Mouse (Mus musculus) CH12.LX (cell line): ENCODE data around the gene Adora3. TPM values are rescaled to one million over a fixed set of nuclear protein-coding genes. Genes with fewer than 3 reads are reported as not detected.

Experiments used
- DNase-seq: peaks from one replicate; pipeline ENCODE4 v3.0.0-alpha.2; 2013; ENCODE audit errors: extremely low read depth
- H3K27ac ChIP-seq: 2 replicates; pipeline ENCODE4 v1.5.1; 2012; ENCODE audit warnings: low read depth, mild to moderate bottlenecking, control low read depth, moderate library complexity; ENCODE audit not compliant: insufficient read depth
- H3K27me3 ChIP-seq: replicated peaks from 2 replicates; pipeline ENCODE3; 2012; ENCODE audit warnings: inconsistent platforms
- H3K36me3 ChIP-seq, 2 experiments: replicated peaks in 1 of 2; 2 replicates each; pipeline versions ENCODE3 to v1.6.1; 2012; ENCODE audit warnings: inconsistent platforms in 1 of 2, low read length in 1 of 2, mild to moderate bottlenecking in 1 of 2, mixed read lengths in 1 of 2, moderate library complexity in 1 of 2; ENCODE audit not compliant: control insufficient read depth in 1 of 2, insufficient read depth in 1 of 2
- H3K4me1 ChIP-seq, 2 experiments: 2 replicates each; pipeline ENCODE4 v1.6.1; 2012; ENCODE audit warnings: inconsistent platforms in 1 of 2, moderate library complexity in 1 of 2; ENCODE audit not compliant: insufficient read depth in 2 of 2, control insufficient read depth in 1 of 2
- H3K4me2 ChIP-seq: 2 replicates; pipeline ENCODE4 v1.6.1; 2012; ENCODE audit warnings: low read depth, mild to moderate bottlenecking, control low read depth; ENCODE audit not compliant: poor library complexity, insufficient read depth, severe bottlenecking
- H3K4me3 ChIP-seq, 3 experiments: fragments of 150-350 bp in 1 of 3; sonication (generic) in 1 of 3; replicated peaks in 1 of 3; 2 replicates each; pipeline versions ENCODE3 to v1.5.1; 2011 to 2012; ENCODE audit warnings: low read depth in 2 of 3, low read length in 2 of 3, mild to moderate bottlenecking in 2 of 3, moderate library complexity in 2 of 3, control low read depth in 1 of 3, improper control_type of control experiment in 1 of 3, inconsistent platforms in 1 of 3, mixed read lengths in 1 of 3; ENCODE audit not compliant: poor library complexity in 1 of 3
- H3K79me2 ChIP-seq: replicated peaks from 2 replicates; pipeline ENCODE4 v1.6.1; 2012; ENCODE audit warnings: mild to moderate bottlenecking, moderate library complexity; ENCODE audit not compliant: control insufficient read depth, poor library complexity, insufficient read depth, severe bottlenecking; ENCODE audit errors: extremely low read depth
- H3K9ac ChIP-seq: 2 replicates; pipeline ENCODE4 v1.6.1; 2012; ENCODE audit warnings: low read depth, mild to moderate bottlenecking, control low read depth, moderate library complexity; ENCODE audit not compliant: insufficient read depth
- H3K9me3 ChIP-seq: replicated peaks from 2 replicates; pipeline ENCODE3; 2012; ENCODE audit warnings: low read length, inconsistent platforms, mixed read lengths
- CHD2 ChIP-seq: IDR thresholded peaks from 2 replicates; pipeline ENCODE4 v1.6.1; 2011; ENCODE audit warnings: low read length, improper control_type of control experiment
- E2F4 ChIP-seq: IDR thresholded peaks from 2 replicates; pipeline ENCODE4 v1.6.1; 2011; ENCODE audit warnings: low read depth, low read length, improper control_type of control experiment; ENCODE audit not compliant: insufficient replicate concordance
- EP300 ChIP-seq: IDR thresholded peaks from 2 replicates; pipeline ENCODE4 v1.6.1; 2011; ENCODE audit warnings: low read length, improper control_type of control experiment
- ETS1 ChIP-seq: conservative IDR thresholded peaks from 2 replicates; pipeline ENCODE4 v1.6.1; 2012; ENCODE audit warnings: low read depth, mild to moderate bottlenecking, inconsistent platforms, low read length, improper control_type of control experiment, moderate library complexity
- HCFC1 ChIP-seq: IDR thresholded peaks from 2 replicates; pipeline ENCODE4 v1.6.1; 2012; ENCODE audit warnings: low read depth, mild to moderate bottlenecking, inconsistent platforms, low read length, improper control_type of control experiment
- JUN ChIP-seq: IDR thresholded peaks from 2 replicates; pipeline ENCODE4 v1.6.1; 2011; ENCODE audit warnings: low read depth, mild to moderate bottlenecking, low read length, improper control_type of control experiment, moderate library complexity; ENCODE audit not compliant: insufficient read depth
- JUND ChIP-seq: conservative IDR thresholded peaks from 2 replicates; pipeline ENCODE4 v1.6.1; 2011; ENCODE audit warnings: low read depth, low read length, improper control_type of control experiment
- KAT2A ChIP-seq: IDR thresholded peaks from 2 replicates; pipeline ENCODE4 v1.6.1; 2012; ENCODE audit warnings: low read length, improper control_type of control experiment, inconsistent platforms; ENCODE audit not compliant: insufficient replicate concordance
- MAFK ChIP-seq: IDR thresholded peaks from 2 replicates; pipeline ENCODE4 v1.6.1; 2011; ENCODE audit warnings: low read length, improper control_type of control experiment; ENCODE audit not compliant: insufficient replicate concordance
- MXI1 ChIP-seq: IDR thresholded peaks from 2 replicates; pipeline ENCODE4 v1.6.1; 2011; ENCODE audit warnings: mild to moderate bottlenecking, low read depth, low read length, improper control_type of control experiment
- NELFE ChIP-seq: IDR thresholded peaks from 2 replicates; pipeline ENCODE4 v1.6.1; 2011; ENCODE audit warnings: low read depth, low read length, improper control_type of control experiment
- PAX5 ChIP-seq: IDR thresholded peaks from 2 replicates; pipeline ENCODE4 v1.6.1; 2012; ENCODE audit warnings: low read length, inconsistent platforms, mixed read lengths
- RAD21 ChIP-seq: IDR thresholded peaks from 2 replicates; pipeline ENCODE4 v1.6.1; 2011; ENCODE audit warnings: low read depth, mild to moderate bottlenecking, low read length, improper control_type of control experiment, moderate library complexity
- RCOR1 ChIP-seq: conservative IDR thresholded peaks from 2 replicates; pipeline ENCODE4 v1.6.1; 2012; ENCODE audit warnings: low read depth, mild to moderate bottlenecking, inconsistent platforms, low read length, improper control_type of control experiment
- SMC3 ChIP-seq: IDR thresholded peaks from 2 replicates; pipeline ENCODE4 v1.6.1; 2011; ENCODE audit warnings: low read depth, low read length, improper control_type of control experiment
- ZNF384 ChIP-seq: IDR thresholded peaks from 2 replicates; pipeline ENCODE4 v1.6.1; 2012; ENCODE audit warnings: low read depth, low read length, improper control_type of control experiment, inconsistent platforms
- dilution Hi-C: fragments of 300-500 bp; cut with MboI; formaldehyde crosslinking; loops from 2 replicates; pipeline ENCODE4 v1.14.3; 2020; ENCODE audit warnings: low sequenced_read_pairs; ENCODE audit not compliant: extremely low pct_unique_long_range_greater_than_20kb, extremely low pct_ligation_motif_present
- in situ Hi-C: fragments of 300-500 bp; cut with MboI; formaldehyde crosslinking; loops from 3 replicates; pipeline ENCODE4 v1.14.3; 2019; ENCODE audit warnings: low sequenced_read_pairs, low pct_ligation_motif_present, low pct_unique_long_range_greater_than_20kb, mixed read lengths
- polyA plus RNA-seq: library from polyadenylated mRNA; unstranded; fragments of >175 nt; gene quantifications from 2 replicates; pipeline ENCODE4 v1.2.1, GENCODE M21; 2012; ENCODE audit warnings: low read depth; ENCODE audit not compliant: insufficient read length
- total RNA-seq, 2 experiments: library from RNA; depleted of rRNA; stranded (reverse); fragments of 300-350 nt in 1 of 2; fragments of >200 nt in 1 of 2; gene quantifications; 2 replicates each; pipeline ENCODE4 v1.2.3; 2012 to 2014

Gene Adora3
- total and polyA plus RNA-seq, 3 experiments, result 0.54 to 1.4 (median 1.1) TPM

DNA sequence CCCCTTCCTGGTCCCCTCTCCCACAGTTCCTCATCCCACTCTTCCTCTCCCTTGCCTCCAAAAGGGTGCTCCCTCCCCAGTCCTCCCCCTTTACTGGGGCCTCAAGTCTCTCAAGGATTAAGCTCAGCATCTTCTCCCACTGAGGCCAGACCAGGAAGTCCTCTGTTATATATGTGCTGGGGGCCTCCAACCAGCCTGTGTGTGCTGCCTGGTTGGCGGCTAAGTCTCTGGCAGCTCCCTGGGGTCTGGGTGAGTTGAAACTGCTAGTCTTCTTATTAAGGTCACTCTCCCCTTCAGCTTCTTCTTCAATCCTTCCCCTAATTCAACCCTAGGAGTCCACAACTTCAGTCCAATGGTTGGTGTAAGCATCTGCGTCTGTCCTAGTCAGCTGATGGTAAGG, 12.5 kb downstream of the Adora3 start:
- H3K4me1 ChIP-seq, result peaks cover 0 to 7% of the 10 kb centered on the region in 2 experiments; a peak in 2 of 4 replicates
- dilution Hi-C loops (no loop called here), in situ Hi-C loops (no loop called here)
- H3K9ac ChIP-seq, result no peak overlapping the region
- H3K4me2 ChIP-seq, result no peak overlapping the region
- H3K27me3 ChIP-seq, result no peaks in the 10 kb centered on the region
- DNase-seq, result no peak
- no peaks in the 10 kb centered on the region for H3K36me3 ChIP-seq
- H3K9me3 ChIP-seq, result no peaks in the 10 kb centered on the region
- H3K4me3 ChIP-seq, result no peak overlapping the region
- H3K27ac ChIP-seq, result no peak overlapping the region
- TF ChIP-seq CHD2, result no peak
- H3K79me2 ChIP-seq, result no peaks in the 10 kb centered on the region

DNA sequence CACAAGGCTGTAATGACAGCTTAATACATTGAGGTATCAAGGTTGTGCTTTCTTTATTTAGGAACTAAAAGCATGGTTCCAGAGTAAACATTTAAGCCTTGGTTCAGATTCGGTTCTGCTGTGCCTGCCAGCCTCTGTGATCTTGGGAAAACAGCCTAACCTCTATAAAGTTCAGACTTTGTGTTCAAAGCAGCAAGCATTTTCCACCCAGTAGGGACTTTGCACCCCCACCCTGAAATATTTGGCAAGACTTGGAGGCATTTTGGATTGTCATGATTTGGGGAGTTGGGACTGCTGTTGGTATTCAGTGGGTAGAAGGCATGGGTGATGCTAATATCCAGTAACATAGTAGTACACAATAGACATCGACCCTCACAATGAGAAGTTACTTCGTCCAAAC, 18.3 kb downstream of the Adora3 start:
- no peak for DNase-seq
- Histone ChIP-seq H3K27ac (no peak overlapping the region), H3K4me2 (no peak overlapping the region), H3K4me3 (no peak overlapping the region), H3K4me1 (peaks cover 5 to 24% of the 10 kb centered on the region in 2 experiments), H3K9ac (no peak overlapping the region), H3K9me3 (no peaks in the 10 kb centered on the region), H3K79me2 (no peaks in the 10 kb centered on the region), H3K27me3 (no peaks in the 10 kb centered on the region), H3K36me3 (no peaks in the 10 kb centered on the region)
- in situ Hi-C loops, result no loop called here
- dilution Hi-C loops, result no loop called here
- TF ChIP-seq MXI1 (no peak), ETS1 (no peak), HCFC1 (no peak), MAFK (no peak), KAT2A (no peak), JUN (no peak), RAD21 (no peak), ZNF384 (no peak), RCOR1 (no peak), E2F4 (no peak), EP300 (no peak)
- TF ChIP-seq, all 38 proteins: peak for 0

DNA sequence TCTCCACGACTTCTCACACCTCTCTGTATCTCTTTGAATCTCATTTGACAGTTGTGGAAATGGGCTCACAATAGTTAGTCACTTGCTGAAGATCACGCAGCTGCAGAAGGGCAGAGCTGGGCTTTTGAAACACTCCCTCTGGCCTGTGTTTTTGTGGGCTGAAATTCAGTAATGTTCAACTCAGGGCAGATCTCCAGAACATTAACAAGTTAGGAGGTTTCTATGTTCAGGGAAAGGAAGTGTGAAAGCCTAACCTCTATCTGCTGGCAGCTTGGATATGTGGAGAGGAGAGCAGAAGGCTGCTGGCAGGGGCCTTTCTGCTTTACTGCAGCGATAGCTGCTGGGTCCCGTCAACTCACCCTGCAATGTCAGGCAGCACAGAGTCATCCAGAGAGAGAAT, 19.6 kb downstream of the Adora3 start:
- H3K4me2 ChIP-seq, result no peak overlapping the region
- in situ Hi-C loops (loop anchor here (5.0 kb wide), 1 partner anchor 68 kb away; no protein-coding TSS in a partner anchor), dilution Hi-C loops (no loop called here)

More for the DNA sequence above, 19.6 kb downstream of the Adora3 start:
- TF ChIP-seq RAD21 (no peak), JUND (no peak), NELFE (no peak), PAX5 (no peak), SMC3 (no peak), JUN (no peak), ETS1 (no peak)
- Histone ChIP-seq H3K4me3 (no peak overlapping the region), H3K36me3 (no peaks in the 10 kb centered on the region), H3K27ac (no peak overlapping the region), H3K9ac (no peak overlapping the region), H3K27me3 (no peaks in the 10 kb centered on the region), H3K4me1 (peaks cover 5 to 34% of the 10 kb centered on the region in 2 experiments), H3K9me3 (no peaks in the 10 kb centered on the region), H3K79me2 (no peaks in the 10 kb centered on the region)
- DNase-seq, result no peak
